Mouse (Mus musculus): Measurements from ENCODE around the gene Tmem138.

DNA sequence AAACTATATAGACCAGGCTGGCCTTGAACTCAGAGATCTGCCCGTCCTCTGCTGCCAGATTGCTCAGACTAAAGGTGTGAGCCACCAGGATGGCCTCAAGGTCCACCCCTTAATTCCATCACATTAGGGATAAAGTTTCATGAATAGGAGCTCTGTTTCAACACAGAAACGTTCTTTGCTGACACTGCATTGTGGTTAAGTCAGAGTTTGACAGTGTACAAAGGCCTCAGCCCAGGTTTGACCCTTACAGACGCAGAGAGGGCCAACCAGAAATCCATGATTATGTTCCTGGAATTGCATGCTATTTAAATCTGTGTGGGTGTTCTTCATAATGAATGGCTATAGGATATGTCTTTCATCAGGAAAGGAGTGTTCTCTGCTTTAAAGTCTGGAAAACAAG lies 13.1 kb upstream of the Tmem138 start:
- TF ChIP-seq MYOD1 (IDR thresholded peaks at IDR 0.05; ENCODE audit: control insufficient read depth in 1 of 3, insufficient read length in 2 of 3, low read depth in 2 of 3): no peak
- no peak for TF ChIP-seq MAX (IDR thresholded peaks at IDR 0.05; ENCODE audit: low read depth)
- no peak for TF ChIP-seq POLR2A (IDR thresholded peaks at IDR 0.05; ENCODE audit: insufficient read length, low read depth)
- no peak for TF ChIP-seq TCF12 (IDR thresholded peaks at IDR 0.05; ENCODE audit: insufficient read depth, poor library complexity, severe bottlenecking)
- TF ChIP-seq USF1 (IDR thresholded peaks at IDR 0.05; ENCODE audit: low read depth): no peak
- TF ChIP-seq POLR2AphosphoS2 (IDR thresholded peaks at IDR 0.05; ENCODE audit: insufficient read length, low read depth): no peak
- no peak for TF ChIP-seq TCF3 (IDR thresholded peaks at IDR 0.05; ENCODE audit: insufficient read length, low read depth)
- TF ChIP-seq CEBPB (IDR thresholded peaks at IDR 0.05; ENCODE audit: insufficient read depth, poor library complexity, severe bottlenecking): no peak
- no peak for TF ChIP-seq REST (IDR thresholded peaks at IDR 0.05; ENCODE audit: insufficient read depth, insufficient read length)
- TF ChIP-seq E2F4 (IDR thresholded peaks at IDR 0.05; ENCODE audit: insufficient read depth): no peak
